Mouse (Mus musculus): ENCODE data around the gene Izumo2.

The Izumo2 gene

GRCm38 (mm10) chr7:44708574-44708973 lies at the start of gene Izumo2:
Gene Izumo2, plus strand, starts transcription at chr7:44708742.
- DNase-seq: no peak

DNA sequence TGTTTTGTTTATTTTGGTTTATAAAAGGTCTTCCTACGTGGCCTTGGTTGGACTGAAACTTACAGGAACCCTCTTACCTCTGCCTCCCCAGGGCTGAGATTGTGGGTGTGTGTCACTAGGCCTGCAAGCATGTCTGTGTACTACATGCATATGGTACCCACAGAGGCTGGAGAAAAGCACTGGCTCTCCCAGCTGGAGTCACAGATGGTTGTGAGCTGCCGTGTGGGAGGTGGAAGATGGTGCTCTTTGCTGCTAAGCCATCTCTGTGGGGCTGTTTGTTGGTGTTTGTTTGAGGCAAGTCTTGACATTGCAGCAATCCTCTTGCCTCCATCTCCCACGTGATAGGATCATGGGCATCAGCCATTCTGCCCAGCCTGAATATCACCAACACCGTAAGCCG lies 47.3 kb upstream of the Izumo2 start:
- DNase-seq: no peak

GRCm38 (mm10) chr7:44662168-44662567 lies 46.4 kb upstream of the Izumo2 start:
- DNase-seq: no peak

DNA sequence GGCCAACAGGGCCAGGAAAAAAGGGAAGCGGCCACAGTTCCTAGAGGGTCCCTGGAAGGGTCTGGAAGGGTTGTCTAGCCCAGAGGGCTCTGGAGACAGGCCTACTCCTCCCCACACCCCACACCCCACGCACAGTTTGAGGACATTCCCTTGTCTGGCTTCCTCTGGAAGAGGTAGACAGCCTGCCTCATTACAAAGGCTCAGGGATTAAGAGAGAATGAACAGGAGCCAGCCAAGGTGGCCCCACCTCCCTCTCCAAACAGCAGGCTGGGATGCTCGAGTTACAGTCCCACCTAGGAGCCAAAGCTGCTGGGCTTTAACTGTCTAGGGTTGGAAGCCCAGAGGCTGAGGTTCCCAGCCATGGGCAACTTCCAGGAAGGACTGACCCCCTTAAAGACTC lies 46.0 kb upstream of the Izumo2 start:
- DNase-seq: no peak

DNA sequence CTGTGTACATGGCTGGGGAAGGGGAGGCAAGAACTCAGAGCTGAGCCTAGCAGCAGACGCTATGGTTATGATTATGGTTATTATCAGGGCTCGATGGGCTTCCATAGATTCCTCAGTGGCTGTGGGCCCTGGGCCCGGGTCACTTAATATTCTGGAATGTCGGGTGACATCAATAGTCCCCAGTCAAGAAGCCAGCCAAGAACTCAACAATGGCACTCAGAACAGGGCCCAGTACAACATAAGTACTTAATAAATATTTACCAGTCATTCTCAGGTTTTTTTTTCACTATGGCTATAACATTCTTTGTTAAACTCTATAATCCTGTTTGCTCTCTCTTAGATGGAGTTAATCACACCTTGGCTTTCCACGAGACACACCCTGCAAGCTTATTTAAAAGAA lies 45.0 kb upstream of the Izumo2 start:
- no peak for DNase-seq

GRCm38 (mm10) chr7:44664731-44665130 lies 43.8 kb upstream of the Izumo2 start:
- DNase-seq: no peak

DNA sequence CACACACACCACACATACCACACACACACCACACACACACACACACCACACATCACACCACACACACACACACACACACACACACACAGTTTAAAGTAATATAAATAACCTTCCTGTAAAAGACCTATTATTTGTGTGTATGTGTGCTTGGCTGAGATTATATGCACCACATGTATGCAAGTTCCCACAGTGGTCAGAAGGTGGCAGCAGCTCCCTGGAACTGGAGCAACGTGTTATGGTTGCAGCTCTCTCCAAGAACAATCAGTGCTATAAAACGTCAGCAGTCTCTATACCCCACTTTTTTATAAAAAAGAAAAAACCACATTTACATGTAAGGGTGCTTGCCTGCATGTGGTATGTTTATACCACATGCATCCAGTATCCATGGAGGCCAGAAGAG lies 42.1 kb upstream of the Izumo2 start:
- no peak for DNase-seq

GRCm38 (mm10) chr7:44667996-44668738 lies 40.4 kb upstream of the Izumo2 start:
- DNase-seq: no peak

GRCm38 (mm10) chr7:44669103-44669502 lies 39.4 kb upstream of the Izumo2 start:
- peak in 1 of 2 experiments; percentile 45 for DNase-seq

GRCm38 (mm10) chr7:44670803-44671202 lies 37.7 kb upstream of the Izumo2 start, which contains the start of gene Myh14:
Gene Myh14, minus strand, starts transcription at chr7:44670843.
- DNase-seq: peak; percentile 95 to 97

DNA sequence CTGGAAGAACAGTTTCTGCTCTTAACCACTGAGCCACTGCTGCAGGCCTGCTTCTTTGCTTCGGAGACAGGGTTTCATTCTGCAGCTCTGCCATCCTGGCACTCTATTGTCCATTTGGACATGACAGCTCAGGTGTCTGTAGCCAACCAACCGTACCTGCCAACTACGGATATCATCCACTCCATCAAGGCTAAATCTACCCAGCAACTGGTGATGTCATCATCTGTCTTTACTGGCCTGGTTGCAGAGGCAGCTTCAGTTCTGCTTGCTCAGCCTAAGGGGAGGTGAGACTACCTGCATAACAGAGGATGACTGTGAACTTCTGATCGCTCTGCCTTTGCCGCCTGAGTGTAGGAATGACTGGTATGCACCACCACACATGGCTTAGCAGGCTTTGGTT lies 36.3 kb upstream of the Izumo2 start:
- peak; percentile 41 to 67 for DNase-seq

DNA sequence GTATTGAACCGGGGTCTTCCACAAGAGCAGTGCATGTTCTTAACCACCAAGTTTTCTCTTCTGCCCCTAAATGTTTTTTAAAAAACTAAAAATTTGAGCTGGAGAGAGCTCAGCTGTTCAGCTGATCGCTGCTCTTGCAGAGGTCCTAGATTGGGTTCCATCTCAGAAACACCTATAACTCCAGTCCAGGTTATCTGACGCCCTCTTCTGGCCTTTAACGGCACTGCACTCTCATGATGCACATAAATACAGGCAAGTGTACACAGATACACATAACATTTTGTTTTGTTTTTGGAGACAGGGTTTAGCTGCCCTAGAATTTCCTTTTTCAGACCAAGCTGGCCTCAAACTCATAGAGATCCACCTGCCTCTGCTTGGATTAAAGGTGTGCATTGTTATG lies 34.0 kb upstream of the Izumo2 start:
- DNase-seq: no peak

- DNase-seq: no peak
Measured at GRCm38 (mm10) chr7:44675171-44675570, 33.4 kb upstream of the Izumo2 start.

DNA sequence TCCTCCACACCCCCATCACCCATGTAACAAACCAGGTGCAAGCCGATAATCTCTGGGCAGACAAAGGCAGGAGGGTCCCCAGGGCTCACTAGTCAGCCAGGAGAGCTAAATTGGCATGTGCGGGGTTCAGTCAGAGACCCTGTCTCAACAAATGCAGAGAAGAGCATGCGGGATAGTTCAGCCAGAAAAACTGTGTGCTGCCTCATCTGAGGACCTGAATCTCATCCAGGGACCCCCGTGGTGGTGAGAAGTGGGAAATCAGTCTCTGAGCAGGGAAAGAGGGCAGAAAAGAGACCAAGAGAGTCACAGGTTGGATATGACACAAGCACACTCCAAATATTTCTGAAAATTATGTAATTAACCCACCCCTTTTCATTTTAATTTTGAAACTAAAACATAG lies 32.4 kb upstream of the Izumo2 start:
- peak; percentile 48 to 69 for DNase-seq

DNA sequence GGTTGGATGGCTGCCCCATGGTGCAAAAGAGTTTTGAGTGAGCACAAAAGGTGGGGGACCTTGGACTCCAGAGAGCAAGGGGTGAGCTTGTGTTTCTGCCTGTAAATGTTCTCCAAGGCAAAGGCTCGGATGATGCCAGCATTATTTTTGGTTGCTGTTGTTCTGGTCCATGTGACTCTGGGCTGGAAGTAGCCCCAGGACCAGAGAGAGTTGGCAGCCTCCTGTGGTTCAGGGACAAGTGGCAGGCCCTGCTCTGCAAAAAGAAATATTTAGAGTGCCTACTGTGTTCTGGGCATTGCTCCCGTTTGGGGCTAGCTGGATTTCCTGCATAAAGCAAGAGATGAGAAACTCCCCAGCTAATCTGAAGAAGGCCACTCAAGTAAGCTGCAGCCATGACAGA lies 31.9 kb upstream of the Izumo2 start:
- DNase-seq: peak; percentile 77 to 82

DNA sequence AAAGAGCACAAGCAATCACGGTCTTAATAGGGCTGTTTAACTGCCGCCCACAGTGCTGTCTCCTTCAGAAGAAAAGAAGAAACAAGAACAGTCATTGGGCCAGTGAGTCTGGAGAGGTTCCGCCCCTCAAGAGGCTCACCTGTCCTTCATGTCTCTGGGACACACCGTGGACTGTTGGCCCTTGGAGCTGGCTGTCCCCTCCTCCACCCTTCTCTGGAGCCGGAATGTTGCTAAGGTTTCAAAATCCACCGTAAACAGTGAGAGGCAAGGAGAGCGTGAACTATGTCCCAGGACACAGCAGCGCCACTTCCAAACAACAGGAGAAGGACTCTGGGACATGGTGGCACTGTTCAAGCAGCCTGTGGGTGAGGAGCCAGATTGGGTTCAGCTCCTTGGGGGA lies 24.9 kb upstream of the Izumo2 start:
- no peak for DNase-seq

DNA sequence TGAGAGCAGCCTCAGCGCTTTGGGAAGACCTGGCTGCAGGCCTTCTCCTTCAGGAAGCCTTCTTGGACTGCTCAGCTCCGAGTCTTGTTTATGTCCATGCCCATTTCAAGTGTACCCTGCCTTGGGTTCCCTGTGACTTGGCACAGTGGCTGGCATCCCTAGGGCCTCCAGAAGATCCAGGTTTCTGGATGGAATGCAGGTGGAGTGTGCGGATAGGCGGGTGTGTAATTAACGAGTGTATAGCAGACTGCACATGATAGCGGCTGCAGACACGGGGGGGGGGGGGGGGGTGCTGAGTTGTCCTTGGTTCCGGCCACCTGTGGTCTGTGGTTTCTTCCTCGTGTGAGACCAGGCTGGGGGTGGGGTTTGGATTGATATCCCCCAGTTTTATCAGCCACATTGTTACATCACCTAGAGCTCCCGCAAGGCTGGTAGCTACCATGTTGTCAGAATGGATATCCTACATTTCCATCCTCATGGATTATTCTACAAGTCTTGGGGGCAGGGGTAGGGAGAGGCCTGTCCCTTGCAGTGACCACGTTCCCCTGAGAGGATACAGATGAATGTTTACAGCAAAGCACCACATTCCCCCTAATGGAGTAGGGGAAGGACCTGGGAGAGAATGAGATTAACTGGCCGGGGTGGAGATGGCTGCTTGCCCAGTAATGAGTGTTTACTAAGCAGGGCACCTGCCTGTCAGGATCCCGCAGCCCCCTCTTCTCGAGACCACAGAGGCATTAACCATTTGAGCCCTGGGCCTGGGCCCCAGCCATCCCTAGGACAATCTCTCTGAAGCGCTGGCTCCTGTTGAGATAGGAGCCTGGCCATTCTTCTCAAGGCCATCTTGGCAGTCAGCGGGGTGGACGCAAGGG lies 22.8 kb upstream of the Izumo2 start:
- DNase-seq: peak; percentile 43 to 50

- DNase-seq: no peak
Measured at GRCm38 (mm10) chr7:44688890-44689289, 19.7 kb upstream of the Izumo2 start.

- DNase-seq: peak; percentile 56 to 69
Measured at GRCm38 (mm10) chr7:44689331-44689730, 19.2 kb upstream of the Izumo2 start.

DNA sequence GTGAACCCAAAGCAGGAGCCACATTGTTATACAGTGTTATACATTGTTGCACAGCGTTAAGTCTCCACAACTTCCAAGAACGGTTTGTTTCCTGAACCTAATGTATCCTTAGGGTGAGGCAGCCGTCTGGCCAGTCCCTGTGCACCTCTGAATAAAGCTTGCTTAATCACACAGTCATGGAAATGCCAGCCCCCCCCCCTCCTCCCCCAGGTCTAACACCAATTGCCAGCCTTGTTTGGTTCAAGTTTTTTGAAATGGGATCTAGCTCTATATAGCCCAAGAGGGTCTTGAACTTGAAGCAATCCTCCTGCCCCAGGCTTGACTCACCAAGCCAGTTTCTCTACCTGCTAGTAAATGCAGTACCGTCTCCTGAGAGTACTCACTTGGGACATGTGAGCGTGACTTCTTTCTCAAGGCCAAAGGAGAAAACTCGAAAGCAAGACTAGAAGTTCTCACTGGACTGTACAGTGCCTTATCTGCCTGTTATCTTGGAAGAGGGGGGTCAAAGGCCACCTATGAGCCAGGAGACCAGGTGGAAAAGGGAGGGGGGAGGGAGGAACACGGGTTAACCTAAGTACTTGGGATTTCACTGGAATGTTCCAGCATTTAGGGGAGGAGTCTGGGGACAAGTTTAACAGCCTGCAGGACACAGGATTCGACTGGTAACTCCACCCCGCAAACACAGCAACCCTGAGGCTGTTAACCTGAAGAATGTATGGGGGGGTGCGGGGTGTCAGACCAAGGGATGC lies 14.9 kb upstream of the Izumo2 start:
- DNase-seq: no peak

GRCm38 (mm10) chr7:44695223-44695622 lies 13.3 kb upstream of the Izumo2 start:
- no peak for DNase-seq

DNA sequence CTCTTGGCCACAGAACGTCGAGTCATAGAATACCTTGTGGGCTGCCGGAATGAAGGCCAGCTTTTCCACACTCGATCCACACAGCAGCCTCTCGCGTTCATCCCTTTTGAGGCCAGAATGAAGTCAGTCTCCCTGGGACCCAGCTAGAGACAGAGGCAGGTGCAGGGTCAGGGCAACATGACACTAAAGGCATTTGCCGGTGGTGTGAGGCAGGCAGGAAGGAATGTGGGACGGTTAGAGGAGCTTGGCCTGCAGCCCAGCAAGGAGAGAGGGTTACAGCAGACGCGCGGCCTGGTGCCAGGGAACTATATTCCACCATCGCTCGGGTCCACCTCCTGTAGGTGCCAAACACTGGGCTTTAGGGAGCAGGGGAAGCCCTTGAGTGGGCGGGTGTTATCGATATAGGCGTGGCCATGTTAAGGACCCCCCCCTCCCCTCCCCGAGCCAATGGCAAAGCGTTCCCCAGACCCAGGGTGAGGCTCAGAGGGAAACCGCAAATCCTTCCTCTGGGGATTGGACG lies 11.3 kb upstream of the Izumo2 start:
- DNase-seq: peak; percentile 76 to 83

GRCm38 (mm10) chr7:44697980-44698379 lies 10.6 kb upstream of the Izumo2 start:
- no peak for DNase-seq
